Mouse (Mus musculus): ENCODE results near the gene Reln.

- TF ChIP-seq CTCF (IDR thresholded peaks at IDR 0.05; ENCODE audit: borderline replicate concordance, insufficient read depth, low read length) (no peak), POLR2A (IDR thresholded peaks at IDR 0.05; ENCODE audit: low read depth, low read length) (no peak)
Measured at GRCm38 (mm10) chr5:22300788-22301187, 43.7 kb downstream of the Reln start.
